Mouse (Mus musculus) spleen, adult 2 months (tissue): ENCODE data around the gene Utp15. TPM values are rescaled to one million over a fixed set of nuclear protein-coding genes. Genes with fewer than 3 reads are reported as not detected.

Source experiments
- DNase-seq, 2 experiments: peaks; one replicate each; pipeline versions ENCODE4 v3.0.0 to v3.0.0-alpha.2; 2012 to 2021; ENCODE audit warnings: low spot score in 2 of 2, low read depth in 1 of 2
- H3K27ac ChIP-seq: fragments of 200-500 bp; 2 replicates; pipeline ENCODE4 v1.5.1; 2012; ENCODE audit warnings: low read length, inconsistent platforms; ENCODE audit not compliant: insufficient read depth
- H3K27me3 ChIP-seq: fragments of 200-500 bp; 2 replicates; pipeline ENCODE4 v1.6.1; 2012; ENCODE audit warnings: mild to moderate bottlenecking, moderate library complexity, low read length, inconsistent platforms; ENCODE audit not compliant: control insufficient read depth, insufficient read depth
- H3K36me3 ChIP-seq: fragments of 200-500 bp; 2 replicates; pipeline ENCODE4 v1.6.1; 2012; ENCODE audit warnings: mild to moderate bottlenecking, low read length, inconsistent platforms; ENCODE audit not compliant: control insufficient read depth, insufficient read depth
- H3K4me1 ChIP-seq: fragments of 200-500 bp; 2 replicates; pipeline ENCODE4 v1.6.1; 2011; ENCODE audit warnings: inconsistent platforms; ENCODE audit not compliant: control insufficient read depth, insufficient read depth, insufficient read length
- H3K4me3 ChIP-seq: fragments of 200-500 bp; 2 replicates; pipeline ENCODE4 v1.5.1; 2011; ENCODE audit warnings: mild to moderate bottlenecking, inconsistent platforms; ENCODE audit not compliant: insufficient read depth, insufficient read length; ENCODE audit errors: extremely low read depth
- CTCF ChIP-seq: fragments of 200-500 bp; IDR thresholded peaks from 2 replicates; pipeline ENCODE4 v1.5.1; 2011; ENCODE audit warnings: mild to moderate bottlenecking, inconsistent platforms; ENCODE audit not compliant: insufficient read depth, insufficient read length, insufficient replicate concordance; ENCODE audit errors: extremely low read depth
- POLR2A ChIP-seq: fragments of 200-500 bp; IDR thresholded peaks from 2 replicates; pipeline ENCODE4 v1.6.1; 2011; ENCODE audit warnings: low read depth, low read length, inconsistent platforms
- WGBS: fragments of 180-500 bp; shearing (Covaris S2); methylation state at CpG from one replicate; pipeline ENCODE4 v1.1.7; 2018; 5-methylcytosine and 5-hydroxymethylcytosine counted together
- polyA plus RNA-seq: library from polyadenylated mRNA; depleted of rRNA; stranded (reverse); fragments of >200 nt; gene quantifications from 2 replicates; pipeline ENCODE4 v1.2.3, GENCODE M21; 2012

Gene Utp15
- polyA plus RNA-seq, 1 experiment, result 5.3 TPM

DNA sequence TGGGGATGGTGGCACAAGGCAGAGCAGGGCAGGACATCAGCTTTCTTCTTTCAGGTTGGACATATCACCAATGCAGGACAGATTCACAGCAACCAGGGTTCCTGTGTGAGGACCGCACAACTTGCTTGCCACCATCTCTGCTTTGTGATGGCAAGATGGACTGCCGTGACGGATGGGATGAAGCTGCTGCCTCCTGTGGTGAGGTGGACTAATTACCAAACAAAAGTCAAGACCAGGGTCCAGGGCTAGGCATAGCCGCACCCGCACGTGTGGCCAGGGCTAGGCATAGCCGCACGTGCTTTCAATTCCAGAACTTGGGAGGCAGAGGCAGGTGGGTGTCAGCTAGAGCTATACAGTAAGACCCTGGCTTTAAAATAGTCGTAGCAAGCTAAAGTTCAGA lies 42.4 kb upstream of the Utp15 start:
- Histone ChIP-seq H3K36me3 (peaks cover 9% of the 10 kb centered on the region; the same call in 1 of the 2 replicates), H3K27me3 (no peaks in the 10 kb centered on the region), H3K4me3 (no peak overlapping the region), H3K4me1 (no peaks in the 10 kb centered on the region), H3K27ac (no peak overlapping the region)
- TF ChIP-seq CTCF (no peak), POLR2A (no peak)
- 94% methylated on average over 9 of the region's 9 CpGs for WGBS
- no peak for DNase-seq

DNA sequence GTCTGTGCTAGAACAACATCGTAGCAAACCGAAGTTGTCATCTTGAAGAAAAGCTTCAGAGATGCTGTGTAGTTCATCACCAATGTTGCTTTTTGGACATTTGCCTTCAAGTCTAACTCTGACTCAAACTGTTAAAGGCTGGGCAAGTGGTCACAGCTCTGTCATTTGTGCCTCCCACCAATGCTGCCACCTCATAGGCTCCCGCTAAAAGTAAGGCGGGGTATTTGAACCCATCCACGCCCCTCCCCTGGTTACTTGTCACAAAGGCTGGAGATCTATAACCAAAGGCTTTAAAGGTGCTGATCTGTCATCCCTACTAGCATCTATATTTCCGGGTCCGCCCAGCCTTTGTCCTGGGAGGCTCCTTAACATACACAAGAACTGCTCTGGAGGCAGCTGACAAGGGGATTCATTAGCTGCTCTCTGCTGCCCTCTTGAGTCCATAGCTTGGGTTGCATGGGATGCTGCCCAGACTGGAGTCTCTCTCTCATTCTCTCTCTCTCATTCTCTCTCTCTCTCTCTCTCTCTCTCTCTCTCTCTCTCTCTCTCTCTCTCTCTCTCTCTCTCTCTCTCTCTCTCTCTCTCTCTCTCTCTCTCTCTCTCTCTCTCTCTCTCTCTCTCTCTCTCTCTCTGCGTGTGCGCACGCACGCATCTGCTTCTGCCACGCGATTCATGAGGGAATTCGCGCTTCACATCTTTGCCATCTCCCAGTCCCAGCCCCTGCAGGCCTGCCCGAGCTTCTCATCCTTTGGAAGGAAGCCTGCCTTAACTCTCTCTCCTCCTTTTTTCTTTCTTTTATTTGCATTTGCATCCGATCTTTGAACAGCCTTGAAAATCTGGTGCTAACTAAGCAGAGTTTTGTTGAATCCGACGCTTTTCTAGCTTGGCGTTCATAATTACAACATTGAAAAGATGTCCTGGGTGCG lies 36.3 kb upstream of the Utp15 start:
- no peaks in the 10 kb centered on the region for H3K36me3 ChIP-seq
- no peaks in the 10 kb centered on the region for H3K27me3 ChIP-seq
- DNase-seq, result peak; percentile 15 to 55
- H3K27ac ChIP-seq, result no peak overlapping the region
- WGBS, result 60% methylated on average over 21 of the region's 21 CpGs
- no peak overlapping the region for H3K4me3 ChIP-seq
- TF ChIP-seq POLR2A, result no peak
- TF ChIP-seq CTCF, result peak; percentile 61; the same call in 1 of the 2 replicates
- H3K4me1 ChIP-seq, result no peaks in the 10 kb centered on the region

DNA sequence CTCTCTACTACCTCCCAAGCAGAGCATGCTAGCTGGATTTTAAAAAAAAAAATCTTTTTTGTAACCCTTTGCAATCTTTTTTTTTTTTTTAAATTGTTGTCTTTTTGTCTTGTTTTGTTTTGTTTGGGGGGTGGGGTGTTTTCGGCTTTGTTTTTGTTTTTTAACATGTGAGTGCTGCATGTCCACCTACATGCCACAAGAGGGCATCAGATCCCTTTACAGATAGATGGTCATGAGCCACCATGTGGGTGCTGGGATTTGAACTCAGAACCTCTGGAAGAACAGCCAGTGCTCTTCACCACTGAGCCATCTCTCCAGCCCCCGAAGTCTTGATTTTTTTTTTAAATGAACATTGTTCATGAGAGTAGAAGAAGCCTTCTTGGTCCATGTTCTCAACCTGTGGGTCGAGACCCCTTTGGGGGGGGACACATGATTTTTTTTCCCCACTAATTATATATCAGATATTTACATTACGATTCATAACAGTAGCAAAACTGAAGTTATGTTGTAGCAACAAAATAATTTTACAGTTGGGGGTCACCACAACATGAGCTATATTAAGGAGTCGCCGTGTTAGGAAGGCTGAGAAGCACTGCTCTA lies 35.1 kb upstream of the Utp15 start:
- WGBS, result 93% methylated on average over 6 of the region's 6 CpGs

DNA sequence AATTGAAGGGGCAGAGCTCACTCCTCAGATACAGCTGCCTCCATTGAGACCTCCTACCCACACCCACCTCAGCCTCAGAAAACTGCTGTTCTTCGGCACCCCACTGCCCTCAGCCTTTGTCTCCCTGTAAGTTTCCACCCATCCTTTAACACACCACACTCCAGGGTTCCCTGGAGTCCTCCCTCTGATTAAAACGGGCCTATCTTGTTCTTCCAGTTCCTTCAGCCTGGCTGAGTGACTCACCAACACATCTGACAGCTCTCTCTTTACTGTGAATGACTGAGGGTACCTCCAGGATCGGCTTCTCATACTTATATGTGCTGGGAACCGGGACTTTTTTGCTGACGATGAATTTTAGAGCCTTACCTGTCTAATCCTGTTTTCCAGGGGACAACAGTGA lies 33.2 kb upstream of the Utp15 start:
- Histone ChIP-seq H3K36me3 (no peaks in the 10 kb centered on the region), H3K4me3 (no peak overlapping the region), H3K27me3 (no peaks in the 10 kb centered on the region), H3K27ac (no peak overlapping the region), H3K4me1 (no peaks in the 10 kb centered on the region)
- no peak for DNase-seq
- TF ChIP-seq CTCF (no peak), POLR2A (no peak)
- 76% methylated on average over 5 of the region's 5 CpGs for WGBS

More for the DNA sequence above, 35.1 kb upstream of the Utp15 start:
- H3K27ac ChIP-seq, result no peak overlapping the region
- H3K4me3 ChIP-seq, result no peak overlapping the region
- no peaks in the 10 kb centered on the region for H3K4me1 ChIP-seq
- H3K36me3 ChIP-seq, result no peaks in the 10 kb centered on the region
- H3K27me3 ChIP-seq, result no peaks in the 10 kb centered on the region
- TF ChIP-seq POLR2A (no peak), CTCF (no peak)
- DNase-seq, result no peak

DNA sequence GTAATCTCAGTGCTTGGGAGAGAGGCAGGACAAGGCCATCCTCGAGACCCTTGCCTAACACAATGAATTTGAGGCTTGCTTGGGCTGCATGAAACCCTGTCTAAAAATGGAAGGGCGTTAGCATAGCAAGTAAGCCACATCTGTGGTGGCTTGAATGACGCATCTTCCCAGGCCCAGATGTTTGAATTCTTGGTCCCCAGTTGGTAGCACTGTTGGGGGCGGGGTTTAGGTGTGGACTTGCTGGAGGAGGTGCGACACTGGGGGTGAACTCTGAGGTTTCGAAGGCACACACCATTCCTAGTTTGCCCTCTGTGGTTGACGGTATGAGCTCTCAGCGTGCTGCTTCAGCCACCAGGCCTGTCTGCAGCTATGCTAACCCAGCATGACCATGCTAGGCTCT lies 28.9 kb upstream of the Utp15 start:
- no peak for DNase-seq
- H3K4me1 ChIP-seq, result no peaks in the 10 kb centered on the region
- WGBS, result 80% methylated on average over 8 of the region's 8 CpGs
- no peak overlapping the region for H3K27ac ChIP-seq
- no peaks in the 10 kb centered on the region for H3K36me3 ChIP-seq
- H3K27me3 ChIP-seq, result no peaks in the 10 kb centered on the region
- TF ChIP-seq POLR2A (no peak), CTCF (no peak)
- H3K4me3 ChIP-seq, result no peak overlapping the region

DNA sequence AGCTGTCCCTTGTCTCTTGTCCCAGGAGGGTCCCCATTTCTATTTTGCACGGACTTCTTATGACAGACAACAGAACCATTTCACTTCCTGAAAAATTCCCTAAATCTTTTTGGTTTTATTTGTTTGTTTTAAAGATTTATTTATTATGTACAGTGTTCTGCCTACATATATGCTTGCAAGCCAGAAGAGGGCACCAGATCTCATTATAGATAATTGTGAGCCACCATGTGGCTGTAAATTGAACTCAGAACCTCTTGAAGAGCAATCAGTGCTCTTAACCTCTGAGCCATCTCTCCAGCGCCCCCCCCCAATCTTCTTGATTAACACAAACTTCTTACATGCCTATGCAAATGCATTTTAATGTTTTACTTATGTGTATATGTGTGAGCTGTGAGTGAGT lies 27.9 kb upstream of the Utp15 start:
- TF ChIP-seq CTCF (no peak), POLR2A (no peak)
- no peak for DNase-seq
- WGBS, result 57% methylated on average over 2 of the region's 2 CpGs
- Histone ChIP-seq H3K36me3 (no peaks in the 10 kb centered on the region), H3K4me1 (no peaks in the 10 kb centered on the region), H3K27ac (no peak overlapping the region), H3K4me3 (no peak overlapping the region), H3K27me3 (no peaks in the 10 kb centered on the region)
